Comparison of ENCODE assay signal across 16 mouse cellular contexts in genomic region chr1:55134301-55134700, GRCm38 (mm10).
"Had no signal": no experiment of that assay in that cellular context is flagged by ENCODE, and none has a peak within 500 bp of the region (broad histone marks: within the 10 kb centered on the region; RNA-seq: fewer than 3 reads in every experiment).

No protein-coding gene starts in this region.

- H3K27ac ChIP-seq: neural tube, embryonic 13.5 days; neural tube, embryonic 15.5 days; stomach, embryonic 15.5 days; stomach, postnatal 0 days had no signal

- H3K4me2 ChIP-seq: neural tube, embryonic 13.5 days; neural tube, embryonic 15.5 days had no signal

- H3K27me3 ChIP-seq: neural tube, embryonic 13.5 days; neural tube, embryonic 15.5 days; stomach, embryonic 15.5 days had no signal

- H3K4me3 ChIP-seq: neural tube, embryonic 13.5 days; neural tube, embryonic 15.5 days; stomach, embryonic 15.5 days had no signal

- DNase-seq: retina, postnatal 1 day; right cerebral cortex, adult 18-20 months; right cerebral cortex, postnatal 14 days; right cerebral cortex, postnatal 25 days; right cerebral cortex, postnatal 4 days; spleen, adult 18-20 months; thymus, adult 18-20 months; thymus, adult 2 months; thymus, postnatal 14 days; thymus, postnatal 25 days; thymus, postnatal 36 days; thymus, postnatal 4 days had no signal

- H3K36me3 ChIP-seq: neural tube, embryonic 13.5 days; neural tube, embryonic 15.5 days had no signal

- H3K9me3 ChIP-seq: neural tube, embryonic 13.5 days; neural tube, embryonic 15.5 days; stomach, embryonic 15.5 days had no signal

- H3K9ac ChIP-seq: neural tube, embryonic 13.5 days; neural tube, embryonic 15.5 days; stomach, embryonic 15.5 days had no signal
